Mouse (Mus musculus) spleen, adult 2 months (tissue): ENCODE data around the gene Trim11.

Experiments used
- CTCF ChIP-seq: fragments of 200-500 bp; IDR thresholded peaks from 2 replicates; pipeline ENCODE4 v1.5.1; 2011; ENCODE audit warnings: mild to moderate bottlenecking, inconsistent platforms; ENCODE audit not compliant: insufficient read depth, insufficient read length, insufficient replicate concordance; ENCODE audit errors: extremely low read depth
- POLR2A ChIP-seq: fragments of 200-500 bp; IDR thresholded peaks from 2 replicates; pipeline ENCODE4 v1.6.1; 2011; ENCODE audit warnings: low read depth, low read length, inconsistent platforms

DNA sequence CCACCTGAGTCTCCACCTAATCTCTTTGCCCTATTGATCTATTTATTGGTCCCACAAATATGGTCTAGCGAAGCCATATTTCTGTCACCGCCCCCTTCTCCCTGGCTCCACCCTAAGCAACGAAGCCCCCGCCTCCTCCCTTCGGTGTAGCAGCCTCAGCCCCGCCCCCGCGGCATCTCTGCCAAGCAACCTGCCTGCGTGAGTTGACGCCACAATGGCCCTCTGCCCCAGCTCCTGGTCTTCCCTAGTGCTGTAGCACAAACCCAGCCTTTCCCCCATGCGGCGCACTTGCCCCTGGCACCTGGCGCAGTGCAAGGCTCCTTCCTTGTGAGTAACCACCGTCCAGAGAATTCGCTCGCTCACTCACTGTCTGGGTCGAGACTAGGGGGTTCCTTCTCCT lies 14.3 kb upstream of the Trim11 start:
- TF ChIP-seq CTCF (no peak), POLR2A (no peak)
